Mouse (Mus musculus) frontal cortex, adult (tissue): ENCODE data around the gene Gpr160.
A peak's percentile ranks its signal among the peaks of the same experiment; 100 is the strongest.
"Not testable (repeated sequence)": the region's sequence is repeated elsewhere in the genome, so short reads cannot be mapped to it uniquely, and the experiment has no call there.

ENCODE experiments used
- ATAC-seq: cut with Nextera tagmentation; 2 replicates; pipeline ENCODE4 v1.9.2; 2017; ENCODE audit warnings: mild to moderate bottlenecking, moderate library complexity, mixed read lengths; ENCODE audit not compliant: low TSS enrichment

The Gpr160 gene

DNA sequence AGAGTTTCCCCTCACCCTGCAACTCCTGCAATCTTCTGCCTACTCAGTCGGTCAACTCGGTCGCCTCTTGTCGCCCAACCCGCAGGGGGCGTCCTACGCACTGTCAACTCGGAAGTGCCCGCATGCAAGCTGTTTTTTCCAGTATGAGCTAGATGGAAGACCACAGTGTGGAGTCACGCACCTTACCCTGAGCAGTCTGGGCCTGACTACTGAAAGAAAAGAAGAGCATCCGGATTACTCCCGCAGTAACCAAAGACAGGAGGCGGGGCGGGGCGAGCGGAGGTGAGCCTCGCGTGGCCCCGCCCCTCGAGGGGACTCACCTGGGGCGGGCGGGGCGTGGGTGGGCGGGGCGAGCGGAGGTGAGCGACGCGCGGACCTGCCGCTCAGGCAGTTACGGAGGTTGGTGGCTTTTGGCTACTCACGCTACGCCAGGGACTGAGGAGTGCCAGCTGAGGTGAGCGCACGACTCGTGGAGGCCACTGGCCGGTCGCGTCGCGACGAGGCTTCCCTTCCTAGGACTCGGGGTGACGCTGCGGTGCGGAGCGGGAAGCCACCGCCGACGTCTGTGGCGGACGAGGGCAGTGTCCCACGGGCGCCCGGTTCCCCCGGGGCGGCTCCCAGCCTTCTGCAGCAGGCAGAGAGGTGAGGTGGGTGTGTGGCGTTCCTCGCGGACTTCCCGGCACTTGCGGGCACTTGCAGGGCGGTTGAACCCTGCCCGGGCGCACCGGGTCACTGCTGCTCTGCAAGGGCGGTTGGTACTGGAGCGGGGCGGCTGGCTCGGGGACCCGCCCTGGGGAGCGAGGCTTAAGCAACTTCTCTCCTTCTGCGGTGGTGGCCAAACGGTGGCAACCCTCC lies at the start of gene Gpr160:
Gene Gpr160 (plus strand): TSS at position 347 of the 855 bp plus-strand sequence.
- peak; percentile 82 for ATAC-seq

DNA sequence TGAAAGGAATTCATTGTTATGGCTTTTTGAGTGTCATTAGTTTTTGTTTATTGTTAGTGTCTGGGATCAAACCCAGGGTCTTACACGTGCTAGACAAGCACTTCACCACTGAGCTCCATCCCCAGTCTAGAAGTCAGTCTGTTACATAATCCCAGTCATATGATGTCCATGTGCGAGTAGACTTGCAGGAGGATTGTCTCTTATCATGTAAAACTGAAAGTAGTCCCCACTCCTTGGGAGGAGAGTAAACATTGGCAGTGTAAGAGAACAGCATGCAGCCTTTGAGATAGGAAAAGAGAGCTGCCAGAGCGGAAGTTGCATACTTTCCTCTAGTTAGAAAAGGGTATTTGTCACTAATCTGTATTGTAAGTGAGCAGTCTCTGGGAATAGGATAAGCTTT lies 42.9 kb upstream of the Gpr160 start:
- ATAC-seq = no peak

DNA sequence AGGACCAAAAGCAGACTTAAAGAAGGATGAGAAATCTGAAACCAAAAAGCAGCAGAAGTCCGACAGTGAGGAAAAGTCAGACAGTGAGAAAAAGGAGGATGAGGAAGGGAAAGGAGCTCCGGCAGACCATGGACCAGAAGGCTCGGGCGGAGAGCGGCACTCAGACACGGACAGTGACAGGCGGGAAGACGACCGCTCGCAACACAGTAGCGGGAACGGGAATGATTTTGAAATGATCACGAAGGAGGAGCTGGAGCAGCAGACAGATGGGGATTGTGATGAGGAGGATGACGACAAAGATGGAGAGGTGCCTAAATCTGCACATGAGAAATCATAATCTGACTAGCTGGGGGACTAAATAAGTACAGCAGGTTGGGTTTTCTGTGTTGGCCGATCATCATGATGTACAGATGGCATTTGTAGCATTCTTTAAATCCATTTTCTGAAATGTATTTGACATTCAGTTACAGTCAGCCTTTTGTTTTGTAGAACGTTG lies 37.1 kb upstream of the Gpr160 start:
- ATAC-seq = no peak

DNA sequence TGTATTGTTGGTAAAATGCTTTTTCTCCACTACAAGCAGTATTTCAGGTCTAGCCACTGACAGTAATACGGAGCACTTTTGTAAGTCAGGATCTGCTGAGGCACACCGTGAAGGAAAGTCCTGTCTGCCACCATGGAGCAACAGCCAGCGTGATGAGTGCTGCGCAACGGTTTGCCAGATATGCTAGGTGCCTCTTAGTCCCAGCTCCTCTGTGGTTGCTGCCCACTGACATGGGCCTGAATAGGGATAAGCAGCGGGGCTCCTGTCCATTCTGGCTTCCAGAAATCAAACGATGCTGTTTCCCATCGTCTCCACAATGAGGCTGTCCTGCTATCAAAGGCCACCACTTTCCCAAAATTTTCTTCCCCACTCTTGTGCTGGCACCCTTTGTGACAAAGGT lies 33.6 kb upstream of the Gpr160 start:
- ATAC-seq = no peak

DNA sequence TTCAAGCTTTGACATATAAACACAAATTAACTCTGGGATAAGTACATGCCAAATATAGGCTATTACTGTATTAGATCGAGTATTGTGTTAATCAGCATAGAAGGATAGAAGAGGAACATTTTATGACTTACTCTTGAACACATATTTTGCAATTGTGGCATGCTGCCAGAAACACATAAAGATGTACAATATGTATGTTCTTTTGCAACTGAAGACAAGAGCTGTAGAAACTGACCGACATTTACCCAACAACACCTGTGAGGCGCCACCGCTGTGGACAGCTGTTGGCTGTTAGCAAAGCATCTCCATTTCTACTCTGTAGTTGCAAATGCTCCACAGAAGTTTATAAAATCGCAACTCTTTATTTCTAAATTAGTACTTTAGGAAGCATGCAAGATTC lies 29.7 kb upstream of the Gpr160 start:
- ATAC-seq = no peak

DNA sequence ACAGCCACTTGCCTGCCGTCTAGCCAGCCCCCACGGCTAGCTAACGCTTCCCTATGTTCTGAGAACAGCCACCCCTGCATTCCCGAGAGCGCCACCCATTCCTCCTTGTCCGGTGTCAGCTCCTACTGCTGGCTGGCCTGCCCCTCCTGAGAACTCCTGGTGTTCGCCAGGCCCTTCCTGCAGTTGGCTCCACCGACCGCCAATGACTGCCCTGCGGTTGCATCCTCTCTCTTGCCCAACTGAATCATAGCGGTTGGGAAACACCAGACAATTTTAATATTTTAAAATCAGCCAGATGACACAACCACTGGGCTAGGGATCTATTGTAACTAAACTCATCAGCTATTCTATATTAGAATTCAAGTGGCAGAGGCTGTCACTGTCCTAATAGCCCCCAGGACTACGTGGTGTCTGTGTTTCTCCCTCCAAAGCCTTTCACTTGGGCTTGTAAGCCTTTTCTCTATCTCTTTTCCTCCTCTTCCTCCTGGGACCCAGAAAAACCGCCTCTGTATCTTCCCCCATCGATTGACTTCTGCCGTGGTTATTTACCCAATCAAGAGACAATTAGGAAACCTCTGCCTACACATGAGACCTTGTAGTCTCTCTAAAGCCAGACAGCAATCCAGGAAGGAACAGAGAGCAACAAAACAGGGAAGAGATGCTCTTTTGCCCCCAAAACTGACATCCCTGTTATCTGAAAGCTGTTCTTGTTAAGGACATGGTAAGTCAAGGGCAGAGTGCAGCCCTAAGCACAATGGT lies 23.7 kb upstream of the Gpr160 start:
- ATAC-seq = no peak

DNA sequence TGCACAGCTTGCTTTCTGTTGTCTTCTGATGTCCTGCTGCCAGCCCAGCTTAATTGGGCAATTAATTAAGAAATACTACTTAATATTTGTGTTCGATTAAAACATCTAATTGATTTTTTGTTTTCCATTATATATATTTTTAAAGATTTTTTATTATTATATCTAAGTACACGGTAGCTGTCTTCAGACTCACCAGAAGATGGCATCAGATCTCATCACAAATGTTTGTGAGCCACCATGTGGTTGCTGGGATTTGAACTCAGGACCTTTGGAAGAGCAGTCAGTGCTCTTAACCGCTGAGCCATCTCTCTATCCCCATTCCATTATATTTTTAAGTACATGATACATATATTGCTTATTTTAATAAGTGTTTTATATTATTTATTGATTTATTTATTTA lies 22.5 kb upstream of the Gpr160 start:
- ATAC-seq = no peak

DNA sequence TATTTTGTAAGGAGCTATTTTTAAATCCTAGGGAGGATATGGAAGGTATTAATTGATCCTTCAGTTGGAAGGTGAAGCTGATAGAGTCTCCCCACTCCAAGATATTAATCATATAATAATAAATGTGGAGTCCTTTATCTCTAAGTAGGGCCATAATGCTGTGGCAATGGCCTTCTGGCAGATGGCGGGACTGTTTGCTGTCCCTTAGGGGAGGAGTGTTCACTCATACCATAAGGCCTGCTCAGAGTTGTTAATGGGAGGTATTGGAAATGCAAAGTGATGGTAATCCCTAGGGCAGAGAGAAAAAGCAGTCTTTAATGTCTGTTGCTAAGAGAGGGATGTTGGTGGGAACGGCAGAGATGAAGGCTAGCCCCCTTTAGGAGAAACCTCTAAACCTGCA lies 10.0 kb upstream of the Gpr160 start:
- no peak for ATAC-seq

DNA sequence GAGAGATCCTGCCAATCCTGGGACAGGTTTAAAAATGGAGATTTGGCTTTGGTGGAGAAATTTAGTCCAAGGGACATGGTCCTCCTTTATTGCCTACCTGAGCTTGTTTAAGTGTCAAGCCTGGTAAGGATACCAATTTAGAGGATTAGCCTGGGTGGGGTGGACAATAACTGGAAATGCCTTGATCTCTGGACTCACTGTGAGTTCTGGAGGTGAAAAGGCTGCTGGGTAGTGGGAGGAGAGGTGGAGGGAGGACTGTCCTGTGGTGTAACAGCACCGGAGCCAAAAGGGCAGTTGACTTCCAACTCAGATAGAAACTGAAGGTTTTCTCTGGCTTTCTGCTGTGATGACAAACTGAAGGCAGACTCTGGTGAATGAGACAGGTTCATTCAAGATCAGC lies 8.3 kb upstream of the Gpr160 start:
- ATAC-seq = no peak

DNA sequence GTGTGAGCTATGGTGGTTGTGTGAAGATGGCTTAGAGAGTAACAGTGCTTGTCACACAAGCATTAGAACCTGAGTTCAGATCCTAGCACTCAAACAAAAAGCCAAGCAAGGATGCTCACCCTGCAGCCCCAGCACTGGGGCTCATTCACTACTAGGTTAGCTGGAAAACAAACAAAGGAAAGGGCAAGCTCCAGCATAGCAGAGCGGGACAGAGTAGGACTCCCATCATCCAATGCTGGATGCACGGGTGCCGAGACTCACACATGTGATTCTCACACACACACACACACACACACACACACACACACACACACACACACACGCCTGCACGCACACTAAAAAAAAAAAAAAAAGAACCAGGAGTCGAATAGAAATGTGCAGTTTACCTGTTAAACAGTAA lies 4.3 kb upstream of the Gpr160 start:
- ATAC-seq = no peak

DNA sequence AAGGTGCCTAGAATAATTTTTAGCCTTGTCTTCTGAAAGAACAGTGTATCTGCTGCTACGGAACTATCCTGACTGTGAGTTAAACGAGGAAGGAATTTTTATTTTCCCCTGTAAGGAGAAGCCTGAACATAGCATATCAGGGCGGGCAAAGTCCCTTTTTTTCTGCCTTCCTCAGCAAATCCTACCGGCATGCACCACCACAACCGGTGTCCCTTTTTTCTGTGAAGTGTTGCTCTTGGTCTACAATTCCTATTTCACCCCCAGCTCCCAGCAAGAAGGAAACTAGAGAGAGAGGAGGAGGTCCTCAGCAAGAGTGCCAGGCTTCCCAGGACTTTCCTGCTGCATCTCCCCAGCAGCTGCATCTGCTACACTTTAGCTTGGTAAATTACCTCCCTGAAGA lies 2.2 kb upstream of the Gpr160 start:
- ATAC-seq = no peak

DNA sequence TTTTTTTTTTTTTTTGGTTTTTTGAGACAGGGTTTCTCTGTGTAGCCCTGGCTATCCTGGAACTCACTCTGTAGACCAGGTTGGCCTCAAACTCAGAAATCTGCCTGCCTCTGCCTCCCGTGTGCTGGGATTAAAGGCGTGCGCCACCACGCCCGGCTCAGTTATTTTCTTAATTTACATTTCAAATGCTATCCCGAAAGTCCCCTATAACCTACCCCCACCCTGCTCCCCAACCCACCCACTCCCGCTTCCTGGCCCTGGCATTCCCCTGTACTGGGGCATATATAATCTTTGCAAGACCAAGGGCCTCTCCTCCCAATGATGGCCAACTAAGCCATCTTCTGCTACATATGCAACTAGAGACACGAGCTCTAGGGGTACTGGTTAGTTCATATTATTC lies 3.8 kb downstream of the Gpr160 start:
- not testable (repeated sequence) for ATAC-seq

DNA sequence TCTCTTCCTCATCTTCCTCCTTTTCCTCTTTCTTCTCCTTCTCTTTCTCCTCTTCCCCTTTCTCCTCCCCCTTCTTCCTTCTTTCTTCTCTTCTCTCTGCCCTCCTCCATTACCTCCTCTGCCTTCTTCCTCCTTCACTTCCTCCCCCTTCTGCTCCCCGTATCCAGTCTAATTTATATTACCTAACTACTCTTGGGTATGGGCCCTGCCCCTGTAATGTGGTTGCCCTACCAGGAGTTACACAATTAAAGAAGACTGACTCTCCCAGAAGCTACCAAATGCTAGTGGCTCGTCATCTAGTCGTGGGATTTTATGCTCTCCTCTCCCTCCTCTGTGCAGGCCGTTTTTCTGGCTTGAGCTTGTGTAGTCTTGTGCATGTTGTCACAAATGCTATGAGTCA lies 5.0 kb downstream of the Gpr160 start:
- ATAC-seq = no peak

DNA sequence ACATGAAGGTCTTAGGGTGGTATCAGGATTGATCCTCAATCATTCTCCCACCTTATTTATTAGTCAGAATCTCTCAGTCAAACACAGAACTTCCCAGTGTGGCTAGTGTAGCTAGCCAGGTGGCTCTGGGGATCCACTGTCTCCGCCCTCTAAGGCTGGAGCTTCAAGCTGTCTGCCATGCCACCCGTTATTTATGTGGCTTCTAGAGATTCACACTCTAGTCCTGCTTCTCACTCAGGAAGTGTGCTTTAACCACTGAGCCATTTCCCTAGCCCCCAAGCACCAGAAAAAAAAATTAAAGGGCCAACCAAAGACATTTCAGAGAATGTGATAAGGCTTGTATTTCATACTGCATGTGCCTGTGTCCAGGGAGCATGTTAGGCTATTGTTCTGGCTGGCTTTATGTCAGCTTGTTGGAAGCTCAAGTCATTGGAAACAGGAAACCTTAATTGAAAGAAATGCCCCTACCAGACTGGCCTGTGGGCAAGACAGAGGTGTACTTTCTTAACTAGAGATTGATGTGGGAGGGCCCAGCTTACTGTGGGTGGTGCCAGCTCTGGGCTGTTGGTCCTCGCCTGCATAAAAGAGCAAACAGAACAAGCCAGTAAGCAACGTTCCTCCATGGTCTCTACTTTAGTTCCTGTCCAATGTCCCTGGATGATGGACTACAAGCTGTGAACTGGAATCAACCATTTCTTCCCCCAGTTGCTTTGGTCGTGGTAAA lies 8.1 kb downstream of the Gpr160 start:
- ATAC-seq = no peak

DNA sequence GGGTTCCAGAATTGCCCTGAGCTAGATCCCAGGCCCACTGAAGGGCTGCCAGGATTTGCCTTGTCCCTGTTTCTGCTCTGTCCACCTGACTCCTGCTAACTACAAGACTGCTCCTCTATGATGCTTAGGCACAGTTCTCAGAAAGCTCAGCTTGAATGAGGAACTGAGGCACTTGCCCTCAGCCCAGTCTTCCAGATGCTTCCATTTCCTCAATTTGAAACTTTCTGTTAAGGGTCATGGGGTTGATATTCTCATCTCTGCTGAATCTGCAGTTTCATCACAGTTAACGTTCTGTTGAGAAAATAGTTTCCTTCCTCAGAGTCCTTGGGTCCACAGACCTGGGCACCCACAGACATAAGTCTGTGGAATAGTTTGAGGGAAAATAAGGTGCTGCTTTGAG lies 8.9 kb downstream of the Gpr160 start:
- no peak for ATAC-seq

DNA sequence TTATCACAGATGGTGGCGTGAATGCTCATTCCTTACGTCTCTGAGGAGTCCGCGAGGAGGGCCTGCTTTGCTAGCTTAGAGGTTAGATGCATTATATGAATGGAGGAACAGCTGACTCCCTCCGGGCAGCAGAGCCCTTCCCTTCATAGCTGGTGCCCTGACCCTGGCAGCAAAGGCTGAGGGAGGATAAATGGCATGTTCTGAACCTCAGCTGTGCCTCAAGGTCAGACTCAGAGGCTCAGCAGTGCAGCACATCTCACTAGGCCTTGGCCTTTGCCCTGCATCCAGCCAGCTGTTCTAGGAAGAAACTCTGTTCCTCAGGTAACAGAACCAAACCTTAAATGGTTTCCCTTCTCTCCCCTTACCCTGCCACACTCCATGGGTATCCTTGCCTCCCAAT lies 12.4 kb downstream of the Gpr160 start:
- no peak for ATAC-seq

DNA sequence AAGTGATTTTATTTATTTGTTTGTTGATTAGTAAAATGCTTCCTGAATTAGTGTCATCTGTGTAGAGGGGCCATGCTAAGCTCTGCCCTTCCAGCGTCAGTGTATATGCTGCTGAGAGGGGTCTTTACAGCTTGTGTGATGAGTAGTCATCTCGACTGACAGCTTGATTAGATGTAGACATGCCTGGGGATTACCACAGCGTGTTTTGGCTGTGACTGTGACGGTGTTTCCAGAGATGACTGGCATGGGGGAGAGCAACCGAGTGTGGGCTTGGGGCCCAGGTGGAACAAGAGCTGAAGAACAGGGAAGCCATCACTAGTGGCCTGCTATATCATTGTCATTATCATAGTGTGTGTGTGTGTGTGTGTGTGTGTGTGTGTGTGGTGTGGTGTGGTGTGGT lies 12.9 kb downstream of the Gpr160 start:
- ATAC-seq = no peak

DNA sequence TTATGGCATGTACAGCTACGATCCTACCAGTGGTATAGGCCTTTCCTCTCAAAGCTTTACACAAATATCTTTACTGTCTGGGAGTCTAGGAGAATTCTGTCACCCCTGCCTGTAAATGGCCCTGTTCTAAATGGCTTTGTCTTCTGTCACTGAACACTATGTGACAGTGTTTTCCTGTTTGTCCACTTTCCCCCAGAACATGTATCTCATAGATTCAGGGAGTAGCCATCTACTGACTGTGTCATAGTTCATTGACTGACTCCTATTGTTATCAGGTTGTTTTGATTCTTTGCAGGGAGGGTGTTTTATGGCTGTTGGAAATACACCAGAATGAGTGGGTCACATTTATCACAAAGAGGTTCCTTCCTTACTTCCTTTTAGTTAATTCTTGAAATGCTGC lies 14.2 kb downstream of the Gpr160 start:
- no peak for ATAC-seq

DNA sequence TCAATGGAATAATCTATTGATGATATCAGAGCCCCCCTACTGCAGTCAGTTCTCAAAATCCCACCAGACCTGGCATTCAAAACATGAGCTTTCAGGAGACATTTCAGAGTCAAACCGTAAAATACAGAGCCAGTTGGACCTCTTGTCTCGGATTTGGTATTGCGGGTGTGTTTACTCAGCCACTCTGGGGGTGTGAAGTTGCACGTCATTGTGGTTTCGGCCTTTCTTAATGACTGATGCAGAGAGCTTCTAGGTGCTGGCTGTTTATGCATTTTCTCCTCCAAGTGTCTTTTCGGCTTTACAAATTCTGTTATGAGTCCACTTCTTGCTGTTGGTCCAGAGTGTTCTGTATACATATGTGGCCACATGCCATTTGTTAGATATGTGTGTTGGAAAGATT lies 21.0 kb downstream of the Gpr160 start:
- ATAC-seq = no peak

DNA sequence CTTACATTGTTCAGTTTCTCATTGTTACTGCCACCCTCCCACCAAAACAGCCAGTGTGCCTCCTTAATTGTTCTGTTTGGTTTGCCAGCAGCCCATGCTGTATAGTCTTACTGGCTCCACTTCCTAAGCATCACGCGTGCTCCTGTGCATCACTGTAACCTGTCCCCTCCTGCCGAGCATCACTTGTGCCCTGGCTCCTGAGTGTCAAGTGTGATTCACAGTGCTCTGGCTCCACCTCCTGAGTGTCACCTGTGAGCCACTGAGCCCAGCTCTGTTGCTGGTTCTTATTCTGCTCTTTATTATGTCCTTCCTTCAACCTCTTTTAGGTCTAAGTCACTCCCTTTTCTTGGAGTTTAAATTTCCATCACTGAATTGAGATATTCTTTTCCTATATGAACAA lies 31.7 kb downstream of the Gpr160 start:
- ATAC-seq = no peak

DNA sequence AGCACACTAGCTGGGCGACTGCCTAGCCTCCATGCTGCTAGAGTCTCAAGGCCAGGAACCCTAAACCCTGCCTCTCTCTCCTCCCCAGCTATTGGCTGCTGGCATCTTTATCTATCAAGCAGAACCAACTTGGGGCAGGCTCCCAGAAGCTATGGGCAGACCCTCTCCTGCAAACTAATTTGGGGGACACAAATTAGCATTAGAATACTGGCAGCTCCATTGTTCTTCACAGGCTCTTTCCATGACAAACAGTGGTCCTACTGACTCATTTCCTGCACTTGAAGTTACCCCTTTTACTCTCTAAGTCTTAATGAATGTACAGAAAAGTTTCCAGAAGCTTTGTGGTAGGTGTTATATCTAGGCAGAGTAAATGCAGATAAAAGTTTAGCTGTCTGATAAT lies 33.3 kb downstream of the Gpr160 start:
- no peak for ATAC-seq

DNA sequence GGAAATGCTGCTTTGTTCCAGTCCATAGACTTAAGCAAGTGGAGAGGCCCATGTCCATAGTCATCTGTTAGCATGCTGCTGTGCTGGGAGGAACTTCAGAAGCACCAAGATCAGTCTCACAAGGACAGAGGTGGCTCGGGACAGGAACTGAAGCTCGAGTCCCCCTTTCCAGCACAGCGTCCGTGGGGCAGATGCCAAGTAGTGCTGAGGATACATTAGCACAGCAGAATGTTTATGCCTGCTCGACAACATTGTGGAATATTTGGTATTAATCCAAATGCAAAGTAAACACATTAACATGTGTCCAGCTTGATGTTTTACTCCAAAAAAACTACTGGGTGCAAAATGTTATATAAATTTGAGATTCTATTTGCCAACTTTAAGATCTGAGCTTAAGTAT lies 41.0 kb downstream of the Gpr160 start:
- ATAC-seq = no peak

DNA sequence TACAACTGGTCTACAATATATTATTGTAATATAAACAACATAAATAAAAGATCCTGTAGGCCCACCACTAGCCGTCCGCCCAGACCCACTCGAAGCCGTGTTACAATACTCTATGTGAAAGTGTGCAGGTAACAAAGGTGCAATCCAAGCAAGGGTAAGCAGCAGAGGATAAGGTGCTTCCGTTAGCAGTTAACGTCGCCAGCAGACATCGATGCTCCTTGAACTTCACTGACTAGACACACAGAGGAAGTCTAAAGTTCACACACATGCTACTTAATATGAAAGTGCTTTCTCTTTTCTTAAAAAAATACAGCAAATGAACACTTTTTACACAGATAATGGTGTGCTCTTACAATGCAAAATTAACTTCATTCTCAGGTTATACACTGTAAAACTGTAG lies 43.7 kb downstream of the Gpr160 start:
- ATAC-seq = no peak
